In genomic region chr2:75737006-75737503, GRCm38 (mm10) we compare ENCODE assay signal across 21 mouse cellular contexts. TPM values are rescaled to one million over a fixed set of nuclear protein-coding genes. Genes with fewer than 3 reads are reported as not detected.
DNase-seq lines count a peak whose midpoint lies in the region; ATAC-seq lines count a peak whose summit lies in the region.
"Had no signal": no experiment of that assay in that cellular context is flagged by ENCODE, and none has a peak within 500 bp of the region (broad histone marks: within the 10 kb centered on the region; RNA-seq: fewer than 3 reads in every experiment).

No protein-coding gene starts in this region.

- H3K4me3 ChIP-seq in forebrain, embryonic 12.5 days (replicated peaks) = no peak overlapping the region
- H3K4me3 ChIP-seq: limb, embryonic 12.5 days; megakaryocyte, embryonic 14.5 days; neural tube, embryonic 12.5 days had no signal

- H3K9ac ChIP-seq in forebrain, embryonic 12.5 days = no peak overlapping the region
- H3K9ac ChIP-seq: limb, embryonic 12.5 days; liver, embryonic 14.5 days; neural tube, embryonic 12.5 days had no signal

- no peak overlapping the region for H3K27ac ChIP-seq in forebrain, embryonic 12.5 days
- H3K27ac ChIP-seq: limb, embryonic 12.5 days; liver, embryonic 14.5 days; neural tube, embryonic 12.5 days; stomach, postnatal 0 days had no signal

- DNase-seq in gastrocnemius, adult 18-20 months (ENCODE audit: low spot score) = peak; percentile 39
- no peak for DNase-seq in gastrocnemius, postnatal 25 days
- peak; percentile 85 for DNase-seq in 3T3-L1 (ENCODE audit: low read depth, low spot score)
- DNase-seq in Muller cell, postnatal 12 days (ENCODE audit: inconsistent ontology term) = peak; percentile 11
- no peak for DNase-seq in kidney, postnatal 14 days
- no peak for DNase-seq in right cerebral cortex, postnatal 10 days (ENCODE audit: low spot score in 2 of 2)
- DNase-seq: cerebellum, adult 11-12 months; cerebellum, postnatal 25 days; right cerebral cortex, postnatal 25 days had no signal

- ATAC-seq in hematopoietic stem cell, adult 5-6 weeks (replicated peaks in 1 of 2; ENCODE audit: insufficient read depth in 1 of 2, low FRiP score in 2 of 2, low TSS enrichment in 1 of 2, low read depth in 1 of 2, poor library complexity in 2 of 2, severe bottlenecking in 2 of 2) = peak; percentile 63 to 65; a peak in 3 of 4 replicates
- ATAC-seq in forebrain, embryonic 12.5 days (ENCODE audit: low FRiP score) = no peak
- ATAC-seq: forebrain, embryonic 16.5 days; hindbrain, embryonic 16.5 days; intestine, postnatal 0 days; lung, postnatal 0 days had no signal

- no peaks in the 10 kb centered on the region for H3K9me3 ChIP-seq in forebrain, embryonic 12.5 days
- H3K9me3 ChIP-seq: limb, embryonic 12.5 days; megakaryocyte, embryonic 14.5 days; neural tube, embryonic 12.5 days had no signal

- H3K4me1 ChIP-seq in forebrain, embryonic 12.5 days = peaks cover 5% of the 10 kb centered on the region; the same call in 1 of the 2 replicates
- H3K4me1 ChIP-seq: limb, embryonic 12.5 days; neural tube, embryonic 12.5 days had no signal

- H3K36me3 ChIP-seq in forebrain, embryonic 12.5 days (replicated peaks) = no peaks in the 10 kb centered on the region
- H3K36me3 ChIP-seq: limb, embryonic 12.5 days; neural tube, embryonic 12.5 days had no signal

- H3K27me3 ChIP-seq in forebrain, embryonic 12.5 days = no peaks in the 10 kb centered on the region
- H3K27me3 ChIP-seq: limb, embryonic 12.5 days; neural tube, embryonic 12.5 days had no signal

- H3K4me2 ChIP-seq in forebrain, embryonic 12.5 days = no peak overlapping the region
- H3K4me2 ChIP-seq: heart, embryonic 11.5 days; limb, embryonic 12.5 days; neural tube, embryonic 12.5 days had no signal

- WGBS in forebrain, embryonic 12.5 days = 81% methylated on average over 2 of the region's 2 CpGs

RNA-seq across cellular contexts. Expression of gene Nfe2l2, which starts 32.6 kb away (rescaled TPM):
- 10 to 100 TPM; 34.2 to 51.0 TPM for total RNA-seq in gastrocnemius, adult 18-20 months (2021)
- total RNA-seq in gastrocnemius, postnatal 25 days (2021) = 10 to 100 TPM; 27.6 to 29.6 TPM
- total RNA-seq in hematopoietic stem cell, adult 5-6 weeks (2017) = 79.5 and 81.9 TPM in 2 replicates
- polyA plus RNA-seq in forebrain, embryonic 12.5 days (2016; fragmentation: Nextera tagmentation; extraction: Ambion mirVana) = 18.6 and 20.4 TPM in 2 replicates

Comparison
In these comparisons a context has a peak if more than half of its experiments do, and no peak if none do; other contexts are left out.
1. DNase-seq: peak in gastrocnemius, adult 18-20 months (single experiment), 3T3-L1 (single experiment) and Muller cell, postnatal 12 days (single experiment); none in gastrocnemius, postnatal 25 days (single experiment), kidney, postnatal 14 days (single experiment) and right cerebral cortex, postnatal 10 days (0 of 2).